Mouse (Mus musculus): Measurements from ENCODE around the gene Bpifb5.
"Not testable (repeated sequence)": the region's sequence is repeated elsewhere in the genome, so short reads cannot be mapped to it uniquely, and the experiment has no call there.

Gene Bpifb5

DNA sequence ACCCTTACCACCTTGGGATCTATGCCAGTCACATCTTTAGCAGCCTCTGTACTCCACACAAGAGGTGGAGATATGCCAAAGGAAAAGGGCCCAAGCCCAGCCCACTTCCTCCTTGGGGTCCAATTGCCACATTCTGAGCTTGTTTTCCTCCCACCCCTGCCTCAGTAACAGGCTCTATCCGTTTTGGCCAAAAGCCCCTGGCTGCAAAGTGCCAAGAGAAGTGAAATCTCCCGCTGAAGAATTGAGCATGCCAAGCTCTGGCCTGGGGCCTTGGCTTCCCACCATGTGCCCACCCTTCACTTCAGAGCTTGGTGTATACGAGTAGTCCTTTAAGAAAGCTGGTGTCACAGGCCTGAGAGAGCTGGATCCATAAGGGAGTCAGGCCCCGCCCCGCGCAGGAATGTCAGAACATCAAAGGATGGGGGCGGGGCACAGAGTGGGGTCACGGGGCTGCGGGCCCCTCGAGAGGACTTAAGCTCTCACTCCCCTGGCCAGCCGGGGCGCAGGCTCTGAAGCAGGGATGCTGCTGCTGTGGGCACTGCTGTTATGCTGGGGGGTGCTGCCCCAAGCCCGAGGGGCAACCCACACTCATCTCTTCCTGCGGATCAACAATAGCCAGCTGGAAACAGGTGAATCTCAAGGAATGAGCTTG, at the start of gene Bpifb5:
Gene Bpifb5, plus strand, starts transcription at position 478 of the 652 bp plus-strand sequence.
- peak; percentile 63 for DNase-seq (ENCODE audit: low read depth, low spot score)

DNA sequence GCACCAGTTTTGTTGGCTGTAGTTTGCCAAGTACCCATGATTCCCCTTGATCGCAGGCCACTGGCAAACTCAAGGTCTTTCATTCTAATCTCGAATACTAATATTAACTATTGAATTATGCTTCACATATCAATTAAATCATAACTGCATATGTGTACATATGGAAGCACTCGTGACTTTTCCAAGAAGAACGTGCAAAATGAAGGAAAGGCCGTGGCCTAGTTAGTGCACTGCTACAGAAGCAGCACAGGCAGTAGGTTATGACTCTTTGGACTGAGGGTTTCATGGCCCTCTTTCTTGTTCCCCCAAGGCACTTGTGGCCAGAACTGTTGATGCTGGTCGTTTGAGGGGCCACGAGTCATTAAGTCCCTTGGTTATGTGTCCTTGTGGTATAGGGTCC, 41.6 kb upstream of the Bpifb5 start:
- not testable (repeated sequence) for DNase-seq (ENCODE audit: low read depth, low spot score)

DNA sequence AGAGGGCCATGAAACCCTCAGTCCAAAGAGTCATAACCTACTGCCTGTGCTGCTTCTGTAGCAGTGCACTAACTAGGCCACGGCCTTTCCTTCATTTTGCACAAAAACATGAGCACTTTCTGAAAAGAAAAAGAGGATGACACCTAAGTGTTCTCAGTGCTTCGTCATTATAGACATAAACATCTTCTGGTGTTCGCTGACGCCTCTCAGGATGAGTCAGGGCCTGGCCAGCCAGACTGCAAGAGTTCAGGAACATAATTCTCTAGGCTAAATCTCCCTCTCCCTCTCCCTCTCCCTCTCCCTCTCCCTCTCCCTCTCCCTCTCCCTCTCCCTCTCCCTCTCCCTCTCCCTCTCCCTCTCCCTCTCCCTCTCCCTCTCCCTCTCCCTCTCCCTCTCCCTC, 40.5 kb upstream of the Bpifb5 start:
- DNase-seq (ENCODE audit: low read depth, low spot score) = not testable (repeated sequence)

DNA sequence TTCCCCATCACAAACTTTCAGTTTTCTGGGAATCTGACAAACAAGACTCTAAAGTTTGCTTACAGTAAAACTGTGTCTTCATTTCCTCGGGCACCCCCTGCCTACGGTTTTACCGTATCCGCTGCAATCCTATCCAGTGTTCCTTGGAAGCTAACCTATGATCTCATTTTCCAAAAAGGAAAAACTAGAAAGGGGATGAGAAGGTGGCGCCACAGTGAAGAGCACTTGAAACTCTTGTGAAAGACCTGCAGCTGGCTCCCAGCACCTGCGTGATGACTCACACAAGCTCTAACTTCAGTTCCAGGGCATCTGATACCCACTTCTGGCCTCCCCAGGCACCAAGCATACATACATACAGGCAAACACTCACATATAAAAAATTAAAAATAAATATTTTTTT, 38.2 kb upstream of the Bpifb5 start:
- DNase-seq (ENCODE audit: low read depth, low spot score) = no peak

DNA sequence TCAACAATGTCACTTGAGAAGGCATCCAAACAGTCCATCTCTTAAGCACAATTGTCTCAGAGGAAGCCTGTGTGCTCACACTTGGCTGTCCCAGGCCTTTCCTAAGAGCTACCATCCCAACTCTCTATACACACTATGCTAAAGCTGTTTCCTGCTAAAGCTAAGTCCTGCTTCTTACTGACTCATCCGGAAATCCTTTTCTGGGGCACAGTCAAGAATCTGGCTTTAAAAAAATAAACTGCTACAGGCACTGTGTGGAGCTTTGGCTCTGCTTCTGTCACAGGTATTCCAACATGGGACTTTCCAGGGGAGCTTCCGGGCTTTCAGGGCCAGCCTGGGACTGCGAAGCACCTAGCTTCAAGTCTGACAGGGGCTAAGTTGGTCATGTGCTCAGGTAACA, 37.8 kb upstream of the Bpifb5 start:
- no peak for DNase-seq (ENCODE audit: low read depth, low spot score)

DNA sequence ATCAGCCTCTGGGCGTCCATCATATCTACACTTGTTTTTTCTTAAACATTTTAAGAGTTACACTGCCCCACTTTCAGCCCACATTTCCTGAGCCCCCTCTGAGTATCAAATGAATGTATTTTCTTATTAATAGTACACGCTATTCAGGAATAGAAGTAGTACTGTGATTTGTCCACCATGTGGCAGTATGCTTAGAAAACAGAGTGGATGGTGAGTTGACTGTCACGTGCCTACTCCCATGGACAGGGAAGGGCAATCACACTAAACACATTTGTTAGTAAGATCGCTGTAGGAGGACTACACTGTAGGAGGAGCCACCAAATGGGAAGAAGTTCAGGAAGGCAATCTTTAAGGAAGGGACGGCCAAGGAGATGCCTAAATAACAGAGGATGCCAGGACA, 36.1 kb upstream of the Bpifb5 start:
- DNase-seq (ENCODE audit: low read depth, low spot score) = no peak

DNA sequence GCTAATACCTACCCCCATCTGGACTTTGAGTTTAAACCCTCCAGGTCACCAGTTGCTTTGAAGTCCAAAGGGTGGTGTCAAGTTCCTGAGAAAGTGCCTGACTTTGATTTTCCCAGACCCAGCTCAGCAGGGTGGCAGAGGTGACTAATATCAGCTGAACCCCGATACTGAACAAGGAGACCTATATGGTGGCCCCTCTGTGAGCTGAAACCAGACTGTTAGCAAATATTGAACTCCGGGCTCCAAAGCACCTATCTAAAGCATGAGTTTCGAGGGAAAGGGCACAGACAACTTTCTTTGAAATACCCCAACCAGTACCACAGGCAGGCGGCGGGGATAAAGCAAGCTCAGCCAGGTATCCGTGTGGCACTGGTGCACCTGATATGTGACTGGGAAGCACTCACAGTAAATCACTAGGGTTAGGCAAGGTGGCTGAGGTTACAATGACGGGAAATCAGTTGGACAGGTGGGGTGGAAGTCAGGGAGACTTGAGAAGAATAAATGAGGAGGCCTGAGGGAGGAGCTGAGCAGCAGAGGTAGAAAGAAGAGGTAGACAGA, 33.6 kb upstream of the Bpifb5 start:
- DNase-seq (ENCODE audit: low read depth, low spot score) = no peak

DNA sequence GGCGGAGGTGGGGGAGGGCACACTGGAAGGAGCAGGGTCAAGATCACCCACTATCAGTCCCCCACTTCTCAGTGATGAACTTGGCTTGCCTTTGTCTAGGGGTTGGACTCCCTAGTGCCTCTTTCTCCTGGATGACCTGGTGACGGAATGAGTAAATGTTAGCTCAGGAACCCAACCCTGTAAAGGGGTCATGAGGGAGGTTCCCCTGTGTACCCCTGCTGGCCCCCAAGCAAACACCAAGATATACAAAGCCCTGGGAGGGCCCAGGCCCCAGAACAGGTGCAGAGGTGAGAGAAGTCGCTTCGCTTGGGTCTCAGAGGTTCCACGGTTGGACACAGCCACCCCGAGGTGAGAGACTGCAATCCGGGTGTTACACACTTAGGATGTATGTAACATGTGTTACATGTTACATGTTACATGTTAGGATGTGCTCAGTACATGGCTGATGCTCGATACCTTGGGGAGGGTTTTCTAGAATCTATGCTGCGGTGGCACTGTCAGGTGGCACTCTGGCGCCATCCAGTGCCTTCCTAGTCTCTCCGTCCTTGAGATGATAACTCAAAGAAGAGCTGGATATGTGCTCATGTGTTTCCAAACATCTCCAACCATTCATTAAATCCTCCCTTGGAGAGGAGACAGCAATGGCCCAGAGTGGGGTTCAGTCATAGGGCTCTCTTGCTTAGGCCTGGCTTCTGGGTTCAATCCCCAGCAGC, 32.8 kb upstream of the Bpifb5 start, which contains the start of gene Bpifb1:
Gene Bpifb1, plus strand, starts transcription at position 273 of the 713 bp plus-strand sequence.
- DNase-seq (ENCODE audit: low read depth, low spot score) = no peak

DNA sequence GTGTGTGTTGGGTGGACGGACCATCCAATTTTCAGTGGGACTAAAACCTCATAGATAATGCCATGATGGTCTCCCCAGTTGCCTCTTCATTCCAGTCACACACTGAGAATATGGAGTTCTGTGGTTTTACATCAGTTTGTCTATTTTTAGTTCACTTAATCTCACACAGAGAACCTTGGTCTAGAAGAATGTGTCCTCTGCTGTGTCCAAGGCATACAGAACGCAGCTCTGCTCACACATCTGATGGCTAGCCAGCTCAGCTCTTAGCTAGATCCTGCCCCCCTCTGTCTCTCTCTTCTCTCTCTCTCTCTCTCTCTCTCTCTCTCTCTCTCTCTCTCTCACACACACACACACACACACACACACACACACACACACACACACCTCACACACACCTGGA, 31.4 kb upstream of the Bpifb5 start:
- no peak for DNase-seq (ENCODE audit: low read depth, low spot score)

DNA sequence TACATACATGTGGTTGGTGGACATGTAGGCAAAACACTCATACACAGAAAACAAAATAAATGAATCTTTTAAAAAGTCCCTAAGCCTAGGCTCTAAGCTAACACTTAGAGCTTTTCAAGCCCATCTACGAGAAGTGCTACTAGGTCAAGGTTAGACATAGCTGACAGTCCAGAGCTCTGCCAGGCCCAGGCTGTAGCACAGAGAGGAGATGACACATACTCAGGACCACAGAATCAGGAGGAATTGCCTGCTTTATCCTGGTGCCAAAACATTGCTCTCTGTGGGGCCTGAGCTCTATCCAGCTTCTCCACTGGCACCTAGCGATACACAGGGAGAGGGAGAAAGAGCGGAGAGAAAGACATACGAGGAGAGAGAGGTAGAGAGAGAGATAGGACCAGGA, 30.5 kb upstream of the Bpifb5 start:
- no peak for DNase-seq (ENCODE audit: low read depth, low spot score)

DNA sequence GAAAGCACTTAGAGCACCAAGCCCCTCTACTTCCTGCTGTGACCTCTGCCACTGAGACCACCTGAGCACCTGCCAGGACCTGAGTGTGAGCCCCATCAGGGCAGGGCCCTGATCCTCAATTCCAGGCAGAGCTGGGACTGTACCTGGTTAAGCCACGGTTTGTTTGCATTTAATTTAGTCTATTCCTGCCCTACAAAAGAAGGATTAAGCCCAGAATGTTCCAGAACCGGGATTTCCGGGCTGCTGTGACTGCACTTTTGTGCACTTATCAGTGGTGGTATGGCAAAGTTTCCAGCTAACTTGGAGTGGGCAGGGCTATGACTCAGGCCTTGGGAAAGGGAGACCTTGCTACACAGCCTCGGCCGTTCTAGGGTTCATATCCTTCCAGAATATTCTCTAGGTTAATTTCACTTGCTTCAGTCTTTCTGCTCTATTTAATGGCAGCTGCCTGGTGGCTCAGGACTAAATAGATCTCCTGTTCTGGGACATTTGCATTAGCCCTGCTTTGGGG, 29.5 kb upstream of the Bpifb5 start:
- DNase-seq (ENCODE audit: low read depth, low spot score) = no peak

DNA sequence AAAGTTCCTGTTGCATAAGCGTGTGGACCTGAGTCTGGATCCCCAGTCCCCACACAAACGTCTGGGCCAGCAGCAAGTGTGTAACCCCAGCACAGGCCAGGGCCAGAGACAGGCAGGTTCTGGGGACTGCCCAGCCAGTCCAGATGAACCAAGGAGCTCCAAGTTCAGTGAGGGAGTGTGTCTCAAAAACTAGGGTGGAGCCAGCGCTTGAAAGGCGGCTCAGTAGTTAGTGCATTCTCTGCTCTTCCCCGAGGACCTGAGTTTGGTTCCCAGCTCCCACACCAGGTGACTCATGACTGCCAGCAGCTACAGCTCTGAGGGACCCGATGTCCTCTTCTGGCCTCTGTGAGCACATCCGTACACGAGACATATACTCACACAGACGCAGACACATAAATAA, 26.5 kb upstream of the Bpifb5 start:
- no peak for DNase-seq (ENCODE audit: low read depth, low spot score)

DNA sequence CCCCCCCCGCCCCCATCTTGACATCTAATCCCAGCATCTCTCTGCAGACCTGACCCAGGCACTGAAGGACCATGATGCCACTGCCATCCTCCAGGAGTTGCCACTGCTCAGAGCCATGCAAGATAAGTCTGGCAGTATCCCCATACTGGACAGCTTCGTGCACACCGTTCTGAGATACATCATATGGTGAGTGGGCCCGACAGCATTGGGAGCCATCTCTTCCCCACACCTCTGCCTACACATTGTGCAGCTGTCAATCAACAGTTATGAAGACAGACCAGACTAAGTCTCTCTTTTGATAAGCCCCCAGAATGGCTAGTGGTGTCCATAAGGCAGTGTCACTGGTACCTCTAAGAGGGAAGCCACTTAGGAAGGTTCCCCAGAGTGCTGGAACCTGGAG, 18.9 kb upstream of the Bpifb5 start:
- DNase-seq (ENCODE audit: low read depth, low spot score) = no peak

DNA sequence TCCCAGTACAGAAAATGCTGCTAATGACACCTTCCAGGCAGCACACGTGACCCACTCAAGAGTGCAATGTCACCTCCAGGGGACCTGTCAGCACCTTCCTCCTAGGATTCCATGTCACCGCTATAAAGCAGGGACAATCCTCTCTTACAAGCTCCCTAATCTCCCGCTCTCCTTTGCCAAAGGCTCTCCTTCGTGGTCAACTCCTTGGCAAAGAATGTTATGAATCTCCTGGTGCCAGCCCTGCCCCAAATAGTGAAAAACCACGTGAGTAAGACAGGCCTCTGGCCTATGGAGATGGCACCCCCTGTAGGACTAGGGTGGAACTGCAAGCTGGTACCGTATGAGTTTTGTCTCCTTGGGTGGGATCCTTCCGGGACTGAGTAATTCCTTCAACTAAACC, 16.6 kb upstream of the Bpifb5 start:
- no peak for DNase-seq (ENCODE audit: low read depth, low spot score)

DNA sequence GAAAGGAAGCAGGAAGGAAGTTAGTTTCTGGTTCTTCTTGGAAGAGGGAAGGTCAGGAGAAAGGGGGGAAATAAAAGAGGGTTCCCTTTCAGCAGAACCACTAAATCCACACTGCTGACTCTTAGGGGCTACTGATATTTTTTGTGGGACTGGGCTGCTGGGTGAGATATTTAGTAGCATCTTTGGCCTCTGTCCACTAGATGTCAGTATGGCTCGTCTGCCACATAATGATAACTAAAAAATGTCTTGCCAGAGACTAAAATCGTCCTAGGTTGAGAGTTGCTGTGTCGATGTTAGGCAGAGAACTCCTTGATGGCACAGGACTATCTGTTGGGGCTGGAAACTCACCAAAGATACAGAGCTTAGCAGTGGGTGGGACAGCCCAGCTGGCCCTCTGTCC, 14.4 kb upstream of the Bpifb5 start:
- peak; percentile 31 for DNase-seq (ENCODE audit: low read depth, low spot score)

DNA sequence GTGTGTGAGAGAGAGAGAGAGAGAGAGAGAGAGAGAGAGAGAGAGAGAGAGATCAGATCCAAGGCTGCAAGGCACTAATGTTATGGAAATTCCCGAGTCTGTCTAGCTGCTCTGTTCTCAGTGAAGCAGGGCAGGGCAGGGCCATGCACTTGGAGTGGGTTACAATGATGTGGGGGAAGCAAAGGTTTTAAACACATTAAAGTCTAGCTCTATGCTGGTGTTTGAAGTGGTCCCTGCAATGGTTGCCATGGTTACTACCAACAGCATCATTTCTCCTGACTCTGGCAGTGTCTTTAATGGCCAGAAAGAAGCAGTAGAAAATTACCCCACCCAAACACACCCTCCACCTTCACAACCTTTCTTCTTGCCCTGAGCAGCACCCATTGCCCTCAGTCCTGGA, 12.4 kb upstream of the Bpifb5 start:
- no peak for DNase-seq (ENCODE audit: low read depth, low spot score)

DNA sequence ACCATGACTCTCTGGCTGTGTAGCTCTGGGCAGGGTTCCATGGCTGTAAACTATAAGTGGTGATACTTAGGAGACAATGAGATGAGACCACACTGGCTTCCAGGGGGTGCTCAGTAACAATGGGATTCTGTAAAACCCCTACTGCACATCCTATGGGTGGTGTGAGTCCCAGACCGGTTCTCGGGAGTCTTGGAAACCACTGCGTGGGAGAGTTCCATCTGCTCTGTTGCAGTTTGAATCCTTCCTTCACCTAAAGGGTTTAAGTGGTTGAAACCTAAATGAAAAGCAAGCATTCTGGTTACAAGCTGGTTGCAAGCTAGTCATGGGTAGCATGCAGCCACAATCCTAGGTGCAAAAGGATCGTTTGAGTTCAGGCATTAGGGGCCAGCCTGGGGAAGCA, 11.7 kb upstream of the Bpifb5 start:
- no peak for DNase-seq (ENCODE audit: low read depth, low spot score)

DNA sequence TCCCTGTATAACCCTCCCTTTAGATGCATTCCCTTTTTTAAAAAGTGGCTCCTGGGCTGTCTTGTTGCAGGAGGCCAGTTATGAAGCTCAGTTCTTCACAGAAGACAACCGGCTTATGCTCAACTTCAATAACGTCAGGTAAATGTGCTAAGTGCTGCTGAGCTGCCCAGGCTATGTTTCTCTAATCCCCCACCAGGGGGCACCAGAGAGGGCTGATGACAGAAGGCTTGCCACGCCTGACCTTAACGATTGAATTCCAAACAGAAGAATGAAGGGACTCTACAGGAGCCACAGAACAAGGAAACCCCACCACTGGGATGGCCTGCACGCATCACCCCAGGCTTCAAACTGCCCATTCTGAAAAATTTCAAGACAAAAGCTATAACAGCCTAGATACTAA, 8.4 kb upstream of the Bpifb5 start:
- peak; percentile 78 for DNase-seq (ENCODE audit: low read depth, low spot score)

DNA sequence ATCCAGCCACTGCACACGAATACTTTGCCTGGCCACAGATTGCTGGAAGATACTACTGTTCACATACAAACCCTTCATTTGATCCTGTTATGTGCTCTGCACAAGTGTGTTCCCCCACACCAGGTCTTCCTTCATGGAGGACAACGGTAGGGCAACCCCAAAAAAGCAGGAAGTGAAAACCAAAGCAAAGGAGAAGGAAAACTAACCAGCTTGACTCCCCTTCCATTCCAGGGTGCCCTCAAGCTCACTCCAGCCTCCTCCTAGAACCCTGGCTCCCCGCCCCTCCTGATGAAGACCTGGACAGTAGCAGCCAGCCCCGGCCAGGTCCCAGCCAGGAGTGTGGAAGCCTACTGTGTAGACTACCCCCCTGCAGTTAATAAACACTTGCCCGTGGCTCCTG, 3.6 kb upstream of the Bpifb5 start:
- DNase-seq (ENCODE audit: low read depth, low spot score) = no peak

DNA sequence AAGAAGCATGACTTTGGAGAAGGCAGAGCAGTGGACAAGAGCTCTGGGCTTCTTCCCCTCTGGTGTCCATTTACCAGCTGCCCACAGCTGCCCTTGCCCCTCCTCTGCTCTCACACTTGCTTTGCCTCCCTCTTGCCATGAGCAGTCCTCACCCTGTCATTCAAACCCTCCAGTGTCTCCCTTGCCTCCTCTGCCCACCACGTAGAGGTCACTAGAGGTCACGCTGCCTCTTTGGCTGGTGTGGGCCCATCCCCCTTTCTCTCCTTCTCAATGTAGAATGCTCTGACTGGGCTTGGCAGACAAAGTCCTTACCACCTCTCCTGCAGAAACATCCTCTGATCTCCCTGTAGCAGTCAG, 353 bp downstream of the Bpifb5 start:
- peak; percentile 23 for DNase-seq (ENCODE audit: low read depth, low spot score)

DNA sequence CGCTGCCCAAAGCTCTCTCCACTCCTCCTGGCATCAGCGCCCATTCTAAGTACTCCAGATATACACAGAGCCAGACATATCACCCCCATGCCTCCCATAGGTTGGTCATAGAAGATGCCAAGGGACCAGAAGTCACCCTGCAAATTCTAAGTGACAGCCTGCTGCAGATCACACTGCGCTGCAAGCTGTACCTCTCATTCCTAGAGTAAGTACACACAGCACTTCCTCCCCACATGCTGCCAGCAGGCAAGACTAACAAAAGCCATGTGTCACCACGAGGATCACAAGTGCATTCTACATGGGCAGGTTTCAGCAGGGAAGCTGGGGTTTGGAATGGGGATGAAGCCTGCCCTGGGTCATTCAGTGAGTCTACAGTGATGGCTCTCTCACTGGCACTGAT, 3.4 kb downstream of the Bpifb5 start:
- DNase-seq (ENCODE audit: low read depth, low spot score) = no peak

DNA sequence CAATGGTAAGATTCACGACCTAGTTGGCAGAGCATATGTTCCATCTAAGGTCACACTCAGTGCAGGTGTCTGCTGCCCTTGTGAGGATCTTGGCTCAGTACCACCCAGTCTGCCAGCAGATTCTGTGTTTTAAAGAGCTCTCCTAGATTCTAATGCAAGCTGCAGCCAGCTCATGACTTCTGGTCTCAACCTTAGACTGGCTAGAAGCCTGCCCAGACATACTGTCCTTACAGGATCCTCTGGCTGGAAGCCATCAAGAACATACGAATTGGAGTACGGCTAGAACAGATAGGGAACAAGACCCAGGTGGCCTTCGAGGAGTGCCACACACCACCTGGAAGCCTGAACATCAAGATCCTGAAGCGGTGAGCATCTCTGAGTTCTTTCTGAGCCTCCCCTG, 4.3 kb downstream of the Bpifb5 start:
- DNase-seq (ENCODE audit: low read depth, low spot score) = no peak

DNA sequence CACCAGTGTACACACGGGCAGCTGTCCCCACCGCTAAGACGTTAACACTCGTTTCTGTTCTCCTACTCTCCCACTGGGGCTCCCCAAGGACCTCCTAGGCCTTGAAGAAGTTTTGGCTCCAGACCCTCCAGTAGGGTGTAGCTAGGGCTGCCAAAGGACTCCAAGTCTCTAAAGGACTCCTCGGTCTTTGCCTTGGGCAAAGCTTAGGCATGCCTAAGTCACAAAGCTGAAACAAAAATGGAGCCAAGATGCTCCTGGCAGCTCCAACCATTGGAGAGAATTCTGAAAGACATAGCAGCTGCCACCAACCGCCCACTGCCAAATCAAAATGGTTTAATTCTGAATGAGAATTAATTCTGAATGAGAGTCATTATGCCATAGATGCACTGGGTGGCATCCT, 9.9 kb downstream of the Bpifb5 start:
- no peak for DNase-seq (ENCODE audit: low read depth, low spot score)

Measured in mesoderm, embryonic 11.5 days (tissue).